Mouse (Mus musculus): ENCODE data around the gene Fut2. TPM values are rescaled to one million over a fixed set of nuclear protein-coding genes. Genes with fewer than 3 reads are reported as not detected.
A peak's percentile ranks its signal among the peaks of the same experiment; 100 is the strongest.
"Not testable (repeated sequence)": the region's sequence is repeated elsewhere in the genome, so short reads cannot be mapped to it uniquely, and the experiment has no call there.

Gene Fut2
- total and polyA plus RNA-seq, 2 experiments from 2014 or later: 0.13 TPM; not detected in 1

GRCm38 (mm10) chr7:45677627-45678295 is 11.6 kb upstream of the Fut2 start:
- no peak overlapping the region for H3K27ac ChIP-seq (ENCODE audit: low read depth, low read length)
- H3K36me3 ChIP-seq (ENCODE audit: insufficient read depth): no peaks in the 10 kb centered on the region; the same call in 1 of the 2 replicates
- 80% methylated on average over 7 of the region's 7 CpGs for WGBS
- no peaks in the 10 kb centered on the region for H3K4me1 ChIP-seq (ENCODE audit: insufficient read depth)
- no peak overlapping the region for H3K4me2 ChIP-seq (ENCODE audit: low read depth)
- no peak for ATAC-seq
- no peak for DNase-seq
- TF ChIP-seq CTCF (IDR thresholded peaks at IDR 0.05; ENCODE audit: low read depth): no peak
- no peaks in the 10 kb centered on the region for H3K27me3 ChIP-seq (ENCODE audit: insufficient read depth, low read length)
- H3K4me3 ChIP-seq (ENCODE audit: low read depth, low read length): no peak overlapping the region
- no peaks in the 10 kb centered on the region for H3K9me3 ChIP-seq (ENCODE audit: low read length)
- no peak overlapping the region for H3K9ac ChIP-seq

GRCm38 (mm10) chr7:45668921-45669320 is 2.7 kb upstream of the Fut2 start:
- no peak overlapping the region for H3K9ac ChIP-seq
- H3K4me1 ChIP-seq (ENCODE audit: insufficient read depth): no peaks in the 10 kb centered on the region
- 95% methylated on average over 9 of the region's 9 CpGs for WGBS
- no peak overlapping the region for H3K4me2 ChIP-seq (ENCODE audit: low read depth)
- H3K27me3 ChIP-seq (ENCODE audit: insufficient read depth, low read length): no peaks in the 10 kb centered on the region
- no peaks in the 10 kb centered on the region for H3K36me3 ChIP-seq (ENCODE audit: insufficient read depth)
- DNase-seq (no peak), ATAC-seq (no peak)
- no peaks in the 10 kb centered on the region for H3K9me3 ChIP-seq (ENCODE audit: low read length)
- no peak overlapping the region for H3K27ac ChIP-seq (ENCODE audit: low read depth, low read length)
- no peak overlapping the region for H3K4me3 ChIP-seq (ENCODE audit: low read depth, low read length)
- TF ChIP-seq CTCF (IDR thresholded peaks at IDR 0.05; ENCODE audit: low read depth): 0 out of 2 replicates have a peak, but pooled peaks have one; percentile 27

GRCm38 (mm10) chr7:45667761-45668160 is 1.6 kb upstream of the Fut2 start:
- no peak overlapping the region for H3K4me3 ChIP-seq (ENCODE audit: low read depth, low read length)
- no peaks in the 10 kb centered on the region for H3K9me3 ChIP-seq (ENCODE audit: low read length)
- ATAC-seq: peak; percentile 51; the same call in 1 of the 2 replicates
- WGBS: 68% methylated on average over 14 of the region's 14 CpGs
- no peak for TF ChIP-seq CTCF (IDR thresholded peaks at IDR 0.05; ENCODE audit: low read depth)
- H3K4me1 ChIP-seq (ENCODE audit: insufficient read depth): no peaks in the 10 kb centered on the region
- H3K27ac ChIP-seq (ENCODE audit: low read depth, low read length): no peak overlapping the region
- H3K36me3 ChIP-seq (ENCODE audit: insufficient read depth): no peaks in the 10 kb centered on the region
- no peak overlapping the region for H3K4me2 ChIP-seq (ENCODE audit: low read depth)
- H3K27me3 ChIP-seq (ENCODE audit: insufficient read depth, low read length): no peaks in the 10 kb centered on the region
- no peak overlapping the region for H3K9ac ChIP-seq
- peak; percentile 54 for DNase-seq

GRCm38 (mm10) chr7:45665303-45666138 is 673 bp downstream of the Fut2 start:
- ATAC-seq (no peak), DNase-seq (no peak)
- Histone ChIP-seq H3K9ac (no peak overlapping the region), H3K27ac (ENCODE audit: low read depth, low read length) (no peak overlapping the region), H3K4me1 (ENCODE audit: insufficient read depth) (no peaks in the 10 kb centered on the region), H3K4me3 (ENCODE audit: low read depth, low read length) (no peak overlapping the region), H3K9me3 (ENCODE audit: low read length) (no peaks in the 10 kb centered on the region), H3K4me2 (ENCODE audit: low read depth) (no peak overlapping the region), H3K27me3 (ENCODE audit: insufficient read depth, low read length) (no peaks in the 10 kb centered on the region), H3K36me3 (ENCODE audit: insufficient read depth) (no peaks in the 10 kb centered on the region)
- WGBS: 63% methylated on average over 13 of the region's 13 CpGs
- no peak for TF ChIP-seq CTCF (IDR thresholded peaks at IDR 0.05; ENCODE audit: low read depth)

- not testable (repeated sequence) for ATAC-seq; H3K4me2 ChIP-seq (ENCODE audit: low read depth); H3K9ac ChIP-seq
Measured at GRCm38 (mm10) chr7:45661702-45662101, 4.5 kb downstream of the Fut2 start.

GRCm38 (mm10) chr7:45660746-45661478 is 5.3 kb downstream of the Fut2 start:
- 78% methylated on average over 11 of the region's 11 CpGs for WGBS
- H3K4me3 ChIP-seq (ENCODE audit: low read depth, low read length): no peak overlapping the region
- no peak overlapping the region for H3K4me2 ChIP-seq (ENCODE audit: low read depth)
- H3K27ac ChIP-seq (ENCODE audit: low read depth, low read length): no peak overlapping the region
- H3K9me3 ChIP-seq (ENCODE audit: low read length): no peaks in the 10 kb centered on the region
- no peak overlapping the region for H3K9ac ChIP-seq
- DNase-seq (no peak), ATAC-seq (no peak)
- no peaks in the 10 kb centered on the region for H3K4me1 ChIP-seq (ENCODE audit: insufficient read depth)
- no peak for TF ChIP-seq CTCF (IDR thresholded peaks at IDR 0.05; ENCODE audit: low read depth)
- no peaks in the 10 kb centered on the region for H3K36me3 ChIP-seq (ENCODE audit: insufficient read depth)
- H3K27me3 ChIP-seq (ENCODE audit: insufficient read depth, low read length): no peaks in the 10 kb centered on the region

More at GRCm38 (mm10) chr7:45661702-45662101, 4.5 kb downstream of the Fut2 start:
- 86% methylated on average over 6 of the region's 6 CpGs for WGBS
- not testable (repeated sequence) for H3K36me3 ChIP-seq (ENCODE audit: insufficient read depth); H3K4me1 ChIP-seq (ENCODE audit: insufficient read depth); DNase-seq; H3K4me3 ChIP-seq (ENCODE audit: low read depth, low read length); H3K27me3 ChIP-seq (ENCODE audit: insufficient read depth, low read length); H3K27ac ChIP-seq (ENCODE audit: low read depth, low read length); H3K9me3 ChIP-seq (ENCODE audit: low read length)

Data from forebrain, postnatal 0 days (tissue).